Mouse (Mus musculus) small intestine, adult 10 weeks (tissue): Measurements from ENCODE around the gene 4930449I24Rik. TPM values are rescaled to one million over a fixed set of nuclear protein-coding genes. Genes with fewer than 3 reads are reported as not detected.

Experiments used
- polyA plus RNA-seq: library from polyadenylated mRNA; stranded (reverse); fragments of 350-450 nt; fragmentation: Illumina TruSeq; extraction: RNeasy Lipid Tissue Mini Kit (QIAGEN cat#74804); gene quantifications from one replicate; pipeline ENCODE4 v1.2.3, GENCODE M21; 2014; ENCODE audit warnings: low replicate concordance

The 4930449I24Rik gene
- polyA plus RNA-seq = not detected

GRCm38 (mm10) chr5:146502099-146502498 lies at the start of gene 4930449I24Rik:
4930449I24Rik (plus strand) TSS chr5:146502399.

DNA sequence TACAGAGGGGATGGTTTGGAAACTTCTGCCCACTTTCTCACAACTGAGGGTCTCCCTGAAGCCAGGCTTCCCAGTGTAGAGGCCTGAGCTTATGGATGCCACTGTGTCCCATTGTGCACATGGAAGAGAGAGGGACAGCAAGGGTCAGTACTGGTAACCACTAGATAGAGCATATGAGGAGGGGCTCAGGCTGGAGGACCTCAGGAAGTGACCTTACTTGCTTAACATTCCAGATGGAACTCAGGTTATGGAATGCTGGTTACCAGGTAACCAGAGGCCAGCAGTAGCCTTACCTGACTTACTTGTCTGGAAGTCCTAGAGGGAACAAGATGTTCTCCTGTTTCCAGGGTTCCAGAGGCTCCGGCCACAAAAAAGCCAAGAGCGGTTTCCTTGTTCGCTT lies 20.5 kb upstream of the 4930449I24Rik start, which contains the start of gene Gm6408:
Gene Gm6408, plus strand, starts transcription at position 301 of the 400 bp plus-strand sequence.

DNA sequence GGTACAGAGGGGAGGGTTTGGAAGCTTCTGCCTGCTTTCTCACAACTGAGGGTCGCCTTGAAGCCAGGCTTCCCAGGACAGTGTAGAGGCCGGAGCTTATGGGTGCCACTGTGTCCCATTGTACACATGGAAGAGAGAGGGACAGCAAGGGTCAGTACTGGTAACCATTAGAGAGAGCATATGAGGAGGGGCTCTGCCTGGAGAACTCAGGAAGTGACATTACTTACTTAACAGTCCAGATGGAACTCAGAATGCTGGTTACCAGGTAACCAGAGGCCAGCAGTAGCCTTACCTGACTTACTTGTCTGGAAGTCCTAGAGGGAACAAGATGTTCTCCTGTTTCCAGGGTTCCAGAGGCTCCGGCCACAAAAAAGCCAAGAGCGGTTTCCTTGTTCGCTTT lies 11.1 kb upstream of the 4930449I24Rik start, which contains the start of gene Gm6370:
Gene Gm6370, plus strand, starts transcription at position 301 of the 400 bp plus-strand sequence.

DNA sequence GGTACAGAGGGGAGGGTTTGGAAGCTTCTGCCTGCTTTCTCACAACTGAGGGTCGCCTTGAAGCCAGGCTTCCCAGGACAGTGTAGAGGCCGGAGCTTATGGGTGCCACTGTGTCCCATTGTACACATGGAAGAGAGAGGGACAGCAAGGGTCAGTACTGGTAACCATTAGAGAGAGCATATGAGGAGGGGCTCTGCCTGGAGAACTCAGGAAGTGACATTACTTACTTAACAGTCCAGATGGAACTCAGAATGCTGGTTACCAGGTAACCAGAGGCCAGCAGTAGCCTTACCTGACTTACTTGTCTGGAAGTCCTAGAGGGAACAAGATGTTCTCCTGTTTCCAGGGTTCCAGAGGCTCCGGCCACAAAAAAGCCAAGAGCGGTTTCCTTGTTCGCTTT lies 11.6 kb downstream of the 4930449I24Rik start, which contains the start of gene Gm3402:
Gene Gm3402, plus strand, starts transcription at position 301 of the 400 bp plus-strand sequence.

GRCm38 (mm10) chr5:146525501-146525900 lies 23.3 kb downstream of the 4930449I24Rik start, which contains the start of gene Gm3404:
Gm3404 (plus strand) TSS chr5:146525801.

GRCm38 (mm10) chr5:146537347-146537746 lies 35.1 kb downstream of the 4930449I24Rik start, which contains the start of gene Gm3409:
Gm3409 (plus strand) TSS chr5:146537647.

Other genes with a start within 250 kb of the 4930449I24Rik start
- 2.2 TPM for gene Wasf3, start 117.4 kb upstream of the 4930449I24Rik start, polyA plus RNA-seq
- not detected for gene Gm6408, start 20.4 kb upstream of the 4930449I24Rik start, polyA plus RNA-seq
- not detected for gene Gm6370, start 11.0 kb upstream of the 4930449I24Rik start, polyA plus RNA-seq
- gene Gm3402, start 11.7 kb downstream of the 4930449I24Rik start, polyA plus RNA-seq = not detected
- not detected for gene Gm3404, start 23.4 kb downstream of the 4930449I24Rik start, polyA plus RNA-seq
- gene Gm3409, start 35.2 kb downstream of the 4930449I24Rik start, polyA plus RNA-seq = not detected
- gene Gm3415, start 53.7 kb downstream of the 4930449I24Rik start, polyA plus RNA-seq = not detected
- not detected for gene Gpr12, start 82.8 kb downstream of the 4930449I24Rik start, polyA plus RNA-seq